Mouse (Mus musculus): ENCODE measurements around the gene Emilin1. TPM values are rescaled to one million over a fixed set of nuclear protein-coding genes. Genes with fewer than 3 reads are reported as not detected.

The Emilin1 gene
- polyA plus RNA-seq, 1 experiment from 2014 or later, result 306 TPM

- 93% methylated on average over 5 of the region's 5 CpGs for WGBS
- no peak overlapping the region for H3K4me3 ChIP-seq (replicated peaks)
Measured at GRCm38 (mm10) chr5:30952551-30952950, 39.3 kb downstream of the Emilin1 start.

DNA sequence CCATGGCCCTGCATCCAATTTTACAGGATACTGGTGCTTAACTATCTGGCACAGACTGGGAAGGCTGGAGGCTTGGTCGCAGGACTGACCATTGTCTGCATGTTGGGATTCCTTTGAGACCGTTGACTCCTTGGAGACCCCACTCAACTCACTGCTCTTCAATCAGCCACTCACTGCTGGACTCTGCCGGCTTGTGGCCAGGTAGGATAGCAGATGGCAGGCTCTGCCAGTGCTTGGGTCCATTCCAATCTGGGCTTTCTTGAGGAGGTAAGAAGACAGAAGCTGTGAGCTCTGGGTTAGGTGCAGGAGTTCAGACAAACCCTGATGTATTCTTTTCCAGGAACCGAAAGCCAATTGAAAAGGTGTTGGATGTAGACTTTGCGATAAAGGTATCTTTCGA is 40.9 kb downstream of the Emilin1 start:
- H3K9me3 ChIP-seq (replicated peaks), result no peaks in the 10 kb centered on the region
- H3K27ac ChIP-seq, result no peak overlapping the region
- WGBS, result 96% methylated on average over 6 of the region's 6 CpGs
- no peak overlapping the region for H3K4me3 ChIP-seq (replicated peaks)
- peaks cover 34% of the 10 kb centered on the region for H3K4me1 ChIP-seq
- peaks cover 66% of the 10 kb centered on the region for H3K36me3 ChIP-seq
- H3K9ac ChIP-seq, result no peak overlapping the region
- ATAC-seq (replicated peaks; ENCODE audit: low FRiP score), result no peak
- no peak overlapping the region for H3K4me2 ChIP-seq
- H3K27me3 ChIP-seq, result no peaks in the 10 kb centered on the region

More at GRCm38 (mm10) chr5:30952551-30952950, 39.3 kb downstream of the Emilin1 start:
- no peaks in the 10 kb centered on the region for H3K9me3 ChIP-seq (replicated peaks)
- H3K4me1 ChIP-seq, result peaks cover 25% of the 10 kb centered on the region
- H3K4me2 ChIP-seq, result no peak overlapping the region
- no peak overlapping the region for H3K9ac ChIP-seq
- no peak for ATAC-seq (replicated peaks; ENCODE audit: low FRiP score)
- H3K27me3 ChIP-seq, result no peaks in the 10 kb centered on the region
- peaks cover 52% of the 10 kb centered on the region for H3K36me3 ChIP-seq
- no peak overlapping the region for H3K27ac ChIP-seq

DNA sequence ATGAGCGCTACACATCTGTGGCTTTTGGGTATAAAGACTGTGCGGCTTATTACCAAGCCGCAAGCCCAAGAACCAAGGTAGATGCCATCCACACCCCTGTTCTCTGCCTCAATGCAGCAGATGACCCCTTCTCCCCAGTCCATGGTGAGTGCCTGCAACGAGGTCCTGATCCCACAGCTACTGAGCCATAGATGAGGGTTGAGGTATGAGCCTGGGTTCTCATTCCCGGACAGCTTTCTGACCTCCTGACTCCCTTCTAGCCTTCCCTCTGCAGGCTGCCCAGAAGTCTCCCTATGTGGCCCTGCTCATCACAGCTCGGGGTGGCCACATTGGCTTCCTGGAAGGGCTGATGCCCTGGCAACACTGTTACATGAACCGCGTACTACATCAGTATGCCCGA is 41.4 kb downstream of the Emilin1 start:
- H3K27me3 ChIP-seq, result no peaks in the 10 kb centered on the region
- no peak for ATAC-seq (replicated peaks; ENCODE audit: low FRiP score)
- no peak overlapping the region for H3K9ac ChIP-seq
- H3K36me3 ChIP-seq, result peaks cover 66% of the 10 kb centered on the region
- no peak overlapping the region for H3K4me2 ChIP-seq
- no peak overlapping the region for H3K4me3 ChIP-seq (replicated peaks)
- H3K9me3 ChIP-seq (replicated peaks), result no peaks in the 10 kb centered on the region
- 98% methylated on average over 9 of the region's 9 CpGs for WGBS
- H3K27ac ChIP-seq, result no peak overlapping the region
- H3K4me1 ChIP-seq, result peaks cover 32% of the 10 kb centered on the region

DNA sequence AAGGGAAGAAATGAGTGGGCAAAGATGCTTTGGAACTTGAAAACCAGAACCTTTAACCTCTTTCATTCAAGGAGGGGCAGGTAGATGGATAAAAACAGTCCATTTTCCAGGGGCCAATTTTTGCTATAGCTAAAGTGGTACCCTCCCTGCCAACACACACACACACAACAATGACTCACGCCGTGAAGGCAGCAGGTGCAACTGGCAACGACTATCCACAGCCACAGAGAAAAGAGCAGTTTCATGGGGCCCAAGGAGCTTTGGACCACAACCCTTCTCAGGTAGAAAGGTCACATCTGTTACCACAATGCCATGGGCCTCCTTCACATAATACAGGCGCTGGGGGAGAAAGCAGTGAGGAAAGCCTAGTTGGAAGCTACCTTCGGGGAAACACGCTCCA is 42.5 kb downstream of the Emilin1 start:
- H3K27me3 ChIP-seq, result no peaks in the 10 kb centered on the region
- no peaks in the 10 kb centered on the region for H3K9me3 ChIP-seq (replicated peaks)
- H3K4me3 ChIP-seq (replicated peaks), result no peak overlapping the region
- WGBS, result 93% methylated on average over 6 of the region's 6 CpGs
- peaks cover 66% of the 10 kb centered on the region for H3K36me3 ChIP-seq
- peaks cover 27% of the 10 kb centered on the region for H3K4me1 ChIP-seq
- H3K27ac ChIP-seq, result no peak overlapping the region
- ATAC-seq (replicated peaks; ENCODE audit: low FRiP score), result no peak
- H3K9ac ChIP-seq, result no peak overlapping the region
- no peak overlapping the region for H3K4me2 ChIP-seq

GRCm38 (mm10) chr5:30957891-30958290 is 44.7 kb downstream of the Emilin1 start:
- no peak overlapping the region for H3K27ac ChIP-seq
- H3K9me3 ChIP-seq (replicated peaks), result no peaks in the 10 kb centered on the region
- 90% methylated on average over 6 of the region's 6 CpGs for WGBS
- 0 out of 2 replicates have a peak overlapping the region, but pooled peaks have one; percentile 82 for H3K9ac ChIP-seq
- no peak for ATAC-seq (replicated peaks; ENCODE audit: low FRiP score)
- H3K4me2 ChIP-seq, result peak overlapping the region; percentile 25
- peaks cover 28% of the 10 kb centered on the region for H3K4me1 ChIP-seq
- no peak overlapping the region for H3K4me3 ChIP-seq (replicated peaks)
- H3K27me3 ChIP-seq, result no peaks in the 10 kb centered on the region
- peaks cover 52% of the 10 kb centered on the region for H3K36me3 ChIP-seq

- Histone ChIP-seq H3K27ac (peak overlapping the region; percentile 89), H3K4me3 (replicated peaks) (peak overlapping the region; percentile 61), H3K4me2 (peak overlapping the region; percentile 80), H3K36me3 (peaks cover 37% of the 10 kb centered on the region), H3K9ac (peak overlapping the region; percentile 82), H3K9me3 (replicated peaks) (no peaks in the 10 kb centered on the region), H3K4me1 (peaks cover 28% of the 10 kb centered on the region), H3K27me3 (no peaks in the 10 kb centered on the region)
- no peak for ATAC-seq (replicated peaks; ENCODE audit: low FRiP score)
- 20% methylated on average over 19 of the region's 19 CpGs for WGBS
Measured at GRCm38 (mm10) chr5:30959198-30959854, 46.1 kb downstream of the Emilin1 start.

DNA sequence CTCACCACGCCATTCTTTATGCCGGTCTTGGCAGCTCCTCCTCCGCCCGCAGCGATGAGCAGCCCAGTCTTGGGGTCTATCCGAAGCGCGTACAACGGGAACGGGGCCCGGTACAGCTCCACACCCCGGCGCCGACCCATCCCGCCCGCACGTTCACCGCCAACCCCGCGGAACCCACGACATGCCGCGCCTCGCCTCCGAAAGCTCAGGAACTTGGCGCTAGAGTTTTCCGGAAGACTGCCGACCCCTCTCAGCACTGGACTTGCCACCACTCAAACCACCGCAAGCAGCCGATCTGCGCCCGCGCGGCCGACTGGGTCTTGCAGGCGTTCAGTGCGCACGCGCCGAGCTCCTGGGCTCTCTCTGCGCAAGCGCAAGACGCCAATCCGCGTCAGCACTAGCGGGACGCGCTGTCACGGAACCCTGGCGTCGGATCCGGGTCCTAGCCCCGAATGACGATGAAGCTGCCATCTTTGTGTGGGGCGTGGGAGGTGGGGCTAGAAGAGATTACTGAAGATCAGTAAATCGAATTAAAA is 46.8 kb downstream of the Emilin1 start, which contains the start of gene Preb:
Gene Preb, minus strand, starts transcription at position 396 of the 536 bp plus-strand sequence.
- peak within 1 kb of the TSS; percentile 89 for H3K27ac ChIP-seq
- H3K9me3 ChIP-seq (replicated peaks), result no peaks in the 10 kb centered on the region
- H3K27me3 ChIP-seq, result no peaks in the 10 kb centered on the region
- peak within 1 kb of the TSS; percentile 80 for H3K4me2 ChIP-seq
- H3K9ac ChIP-seq, result peak within 1 kb of the TSS; percentile 82
- H3K4me1 ChIP-seq, result peaks cover 28% of the 10 kb centered on the region
- peak within 1 kb of the TSS; percentile 61 for H3K4me3 ChIP-seq (replicated peaks)
- H3K36me3 ChIP-seq, result peaks cover 30% of the 10 kb centered on the region
- under 1% methylated on average over 56 of the region's 56 CpGs for WGBS
- peak; percentile 95 for ATAC-seq (replicated peaks; ENCODE audit: low FRiP score)

DNA sequence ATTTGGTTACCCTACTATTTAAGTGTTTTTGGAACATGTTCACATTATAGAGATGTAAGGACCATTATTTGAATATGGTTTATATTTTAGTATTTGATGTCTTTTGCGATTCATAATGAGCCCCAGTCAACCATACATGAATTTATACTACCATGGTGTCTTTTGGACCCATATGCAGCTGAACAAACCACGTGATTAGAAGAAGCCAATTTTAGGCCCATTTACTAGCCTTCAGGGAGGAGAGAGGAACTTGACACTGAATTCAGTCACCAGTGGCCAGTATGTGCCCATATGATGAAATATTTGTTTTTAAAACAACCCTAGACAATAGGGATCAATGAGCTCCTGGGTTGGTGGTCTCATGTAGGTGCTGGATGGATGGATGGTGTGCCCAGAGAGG is 47.6 kb downstream of the Emilin1 start:
- Histone ChIP-seq H3K4me3 (replicated peaks) (peak overlapping the region; percentile 61), H3K4me1 (peaks cover 28% of the 10 kb centered on the region), H3K9ac (no peak overlapping the region; the same call in 1 of the 2 replicates), H3K9me3 (replicated peaks) (no peaks in the 10 kb centered on the region), H3K36me3 (peaks cover 23% of the 10 kb centered on the region), H3K4me2 (peak overlapping the region; percentile 80), H3K27me3 (no peaks in the 10 kb centered on the region), H3K27ac (no peak overlapping the region)
- 90% methylated on average over 2 of the region's 2 CpGs for WGBS
- no peak for ATAC-seq (replicated peaks; ENCODE audit: low FRiP score)

GRCm38 (mm10) chr5:30961545-30962505 is 48.6 kb downstream of the Emilin1 start:
- peaks cover 28% of the 10 kb centered on the region for H3K4me1 ChIP-seq
- no peak for ATAC-seq (replicated peaks; ENCODE audit: low FRiP score)
- H3K4me2 ChIP-seq, result no peak overlapping the region
- H3K27ac ChIP-seq, result no peak overlapping the region
- no peak overlapping the region for H3K9ac ChIP-seq
- no peaks in the 10 kb centered on the region for H3K9me3 ChIP-seq (replicated peaks)
- no peak overlapping the region for H3K4me3 ChIP-seq (replicated peaks)
- no peaks in the 10 kb centered on the region for H3K27me3 ChIP-seq
- 61% methylated on average over 10 of the region's 10 CpGs for WGBS
- H3K36me3 ChIP-seq, result peaks cover 19% of the 10 kb centered on the region

DNA sequence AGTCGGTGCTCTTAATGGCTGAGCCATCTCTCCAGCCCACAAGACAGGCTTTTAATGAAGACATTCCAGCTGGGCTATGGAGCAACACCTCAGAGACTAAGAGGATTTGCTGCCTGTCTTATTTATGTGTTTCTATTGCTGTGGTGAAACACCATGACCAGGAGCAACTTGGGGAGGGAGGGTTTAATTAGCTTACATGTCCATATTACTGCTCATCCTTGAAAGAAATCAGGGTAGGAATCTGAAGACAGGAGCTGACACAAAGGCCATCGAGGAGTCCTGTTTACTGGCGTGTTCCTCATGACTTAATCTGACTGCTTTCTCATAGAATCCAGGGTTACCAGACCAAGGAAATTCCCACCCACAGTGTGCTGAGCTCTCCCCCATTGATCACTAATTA is 50.7 kb downstream of the Emilin1 start:
- H3K4me3 ChIP-seq (replicated peaks), result no peak overlapping the region
- H3K36me3 ChIP-seq, result 0 out of 2 replicates have a peak, but pooled peaks cover under 1% of the 10 kb centered on the region
- no peaks in the 10 kb centered on the region for H3K9me3 ChIP-seq (replicated peaks)
- no peak overlapping the region for H3K9ac ChIP-seq
- no peak overlapping the region for H3K27ac ChIP-seq
- WGBS, result 51% methylated on average over 3 of the region's 3 CpGs
- peaks cover 22% of the 10 kb centered on the region for H3K4me1 ChIP-seq
- H3K4me2 ChIP-seq, result no peak overlapping the region
- H3K27me3 ChIP-seq, result no peaks in the 10 kb centered on the region
- peak; percentile 5; the same call in 1 of the 2 replicates for ATAC-seq (replicated peaks; ENCODE audit: low FRiP score)

- no peak overlapping the region for H3K27ac ChIP-seq
- peaks cover 14% of the 10 kb centered on the region for H3K4me1 ChIP-seq
- 90% methylated on average over 4 of the region's 4 CpGs for WGBS
- no peaks in the 10 kb centered on the region for H3K36me3 ChIP-seq
- H3K9ac ChIP-seq, result no peak overlapping the region
- no peaks in the 10 kb centered on the region for H3K27me3 ChIP-seq
- no peak overlapping the region for H3K4me3 ChIP-seq (replicated peaks)
- ATAC-seq (replicated peaks; ENCODE audit: low FRiP score), result no peak
- no peaks in the 10 kb centered on the region for H3K9me3 ChIP-seq (replicated peaks)
- no peak overlapping the region for H3K4me2 ChIP-seq
Measured at GRCm38 (mm10) chr5:30966189-30966588, 53.0 kb downstream of the Emilin1 start.

DNA sequence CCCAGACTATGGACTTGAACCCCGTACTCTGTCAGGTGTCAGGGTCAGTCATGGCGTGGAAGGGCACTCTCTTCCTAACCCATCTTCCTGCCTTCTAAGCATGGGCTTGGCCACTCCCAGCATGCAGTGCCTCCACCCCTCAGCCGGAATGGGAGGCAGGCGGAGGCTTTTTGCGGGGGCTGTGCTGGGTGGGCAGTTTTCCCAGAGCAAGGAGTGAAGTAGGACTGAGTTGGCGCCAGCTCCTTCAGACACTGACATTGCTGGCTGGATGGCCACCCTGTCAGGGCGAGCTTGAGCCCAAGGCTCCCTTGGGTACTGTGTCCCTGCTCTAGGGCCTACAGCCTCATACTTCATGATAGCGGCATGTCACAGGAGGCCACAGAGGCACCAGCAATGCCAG is 55.2 kb downstream of the Emilin1 start, which contains the start of gene Tcf23:
Gene Tcf23, plus strand, starts transcription at position 247 of the 400 bp plus-strand sequence.
- H3K9me3 ChIP-seq (replicated peaks), result no peaks in the 10 kb centered on the region
- 50% methylated on average over 8 of the region's 8 CpGs for WGBS
- peak within 1 kb of the TSS; percentile 41 for H3K27ac ChIP-seq
- H3K4me1 ChIP-seq, result peaks cover 17% of the 10 kb centered on the region
- H3K4me3 ChIP-seq (replicated peaks), result no peak within 1 kb of the TSS
- no peaks in the 10 kb centered on the region for H3K27me3 ChIP-seq
- H3K36me3 ChIP-seq, result no peaks in the 10 kb centered on the region
- no peak for ATAC-seq (replicated peaks; ENCODE audit: low FRiP score)
- H3K9ac ChIP-seq, result no peak within 1 kb of the TSS
- H3K4me2 ChIP-seq, result no peak within 1 kb of the TSS
